Mouse (Mus musculus) hematopoietic stem cell, adult 5-6 weeks (primary cell): Measurements from ENCODE around the gene Copg2. TPM values are rescaled to one million over a fixed set of nuclear protein-coding genes. Genes with fewer than 3 reads are reported as not detected.
A peak's percentile ranks its signal among the peaks of the same experiment; 100 is the strongest.

Experiments used
- ATAC-seq, 2 experiments: fragments of 125-278 bp in 1 of 2; replicated peaks in 1 of 2; 2 replicates each; pipeline ENCODE4 v1.8.0; 2016 to 2017; ENCODE audit warnings: inconsistent platforms in 2 of 2, mild to moderate bottlenecking in 2 of 2, moderate number of reproducible peaks in 2 of 2, low read depth in 1 of 2, moderate TSS enrichment in 1 of 2; ENCODE audit not compliant: low FRiP score in 2 of 2, poor library complexity in 2 of 2, severe bottlenecking in 2 of 2, insufficient read depth in 1 of 2, low TSS enrichment in 1 of 2
- total RNA-seq: library from RNA; stranded (forward); fragments of 172-1452, 232-1000 nt; gene quantifications from 2 replicates; pipeline ENCODE4 v1.2.3, GENCODE M21; 2017

Copg2 gene
- total RNA-seq, 1 experiment from 2014 or later = 51.7 TPM

DNA sequence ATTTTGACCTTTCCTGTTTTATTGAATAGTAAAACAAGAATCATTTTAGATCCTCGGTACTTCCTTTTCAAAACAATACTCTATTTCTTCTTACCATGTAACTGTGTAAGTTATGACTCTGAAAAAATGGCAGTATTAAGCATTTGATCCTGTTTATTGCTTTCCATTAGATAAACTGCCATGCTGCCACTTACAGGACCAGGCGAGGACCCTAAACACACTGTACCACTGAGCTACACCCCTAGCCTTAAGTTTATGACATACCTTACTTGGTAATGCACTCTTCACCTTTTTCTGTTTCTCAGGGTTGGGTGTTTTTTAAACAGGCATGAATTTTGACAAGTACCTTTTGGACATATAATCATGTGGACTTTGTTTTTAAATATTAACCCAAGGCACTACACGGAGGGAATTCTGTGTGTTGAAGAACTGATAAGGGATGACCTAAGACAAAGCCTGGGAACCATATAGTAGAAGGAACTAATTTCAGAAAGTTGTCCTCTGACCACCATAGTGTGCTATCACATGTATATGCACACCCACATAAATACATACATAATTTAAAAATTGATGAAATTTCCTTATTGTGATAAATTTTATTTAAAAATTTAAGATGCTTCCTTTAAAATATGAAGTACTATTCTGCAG, 31.4 kb downstream of the Copg2 start:
- ATAC-seq = no peak

DNA sequence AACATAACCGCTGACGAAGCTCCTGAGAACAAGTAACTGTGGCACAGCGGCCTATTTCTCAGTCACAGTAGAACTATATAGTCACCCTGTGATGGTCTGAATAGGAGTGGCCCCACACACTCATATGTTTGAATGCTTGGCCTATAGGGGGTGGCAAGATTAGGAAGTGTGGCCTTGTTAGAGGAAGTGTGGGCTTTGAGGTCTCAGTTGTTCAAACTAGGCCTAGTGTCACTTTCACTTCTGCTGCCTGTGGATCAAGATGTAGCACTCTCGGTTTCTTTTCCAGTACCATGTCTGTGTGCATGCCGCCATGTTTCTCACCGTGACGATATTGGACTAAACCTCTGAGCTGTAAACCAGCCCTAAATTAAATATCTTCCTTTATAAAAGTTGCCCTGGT, 40.6 kb downstream of the Copg2 start:
- no peak; a peak in 1 of 4 replicates for ATAC-seq

DNA sequence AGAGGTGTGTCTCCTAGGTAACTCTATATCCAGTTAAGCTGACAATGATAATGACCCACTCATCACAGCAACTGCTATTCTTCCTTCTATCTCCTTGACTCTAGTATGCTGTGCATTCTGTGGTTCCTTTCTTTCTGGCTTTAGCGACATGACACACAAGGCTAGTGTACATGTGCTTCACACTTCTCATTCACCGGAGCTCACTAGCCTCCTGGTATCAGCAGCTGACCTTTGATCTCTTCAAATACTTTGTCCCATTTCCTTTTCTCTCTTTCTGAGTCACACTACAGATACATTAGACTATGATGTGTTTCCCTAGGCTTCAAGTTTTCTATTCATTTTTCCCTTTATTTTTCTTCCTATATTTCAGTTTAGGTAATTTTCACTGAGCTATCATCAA, 41.4 kb downstream of the Copg2 start:
- no peak for ATAC-seq

DNA sequence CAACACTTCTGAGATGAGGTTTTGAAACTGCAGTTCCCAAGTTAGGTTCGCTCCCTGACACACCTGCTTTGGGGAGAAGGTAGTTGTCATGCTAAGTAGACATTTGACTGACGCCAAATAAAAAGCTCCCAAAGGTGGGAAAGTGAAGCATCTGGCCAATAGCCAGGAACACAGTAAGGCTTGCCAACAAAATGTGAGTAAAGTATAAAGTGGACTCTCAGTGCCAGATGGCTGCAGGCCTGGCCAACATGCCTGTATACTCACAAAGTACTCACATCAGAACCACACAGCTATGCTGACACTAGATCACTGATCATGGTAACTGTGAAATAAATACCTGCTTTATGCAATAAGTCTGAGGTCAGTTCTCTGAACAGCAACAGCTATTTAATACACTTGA, 46.8 kb downstream of the Copg2 start:
- no peak for ATAC-seq

DNA sequence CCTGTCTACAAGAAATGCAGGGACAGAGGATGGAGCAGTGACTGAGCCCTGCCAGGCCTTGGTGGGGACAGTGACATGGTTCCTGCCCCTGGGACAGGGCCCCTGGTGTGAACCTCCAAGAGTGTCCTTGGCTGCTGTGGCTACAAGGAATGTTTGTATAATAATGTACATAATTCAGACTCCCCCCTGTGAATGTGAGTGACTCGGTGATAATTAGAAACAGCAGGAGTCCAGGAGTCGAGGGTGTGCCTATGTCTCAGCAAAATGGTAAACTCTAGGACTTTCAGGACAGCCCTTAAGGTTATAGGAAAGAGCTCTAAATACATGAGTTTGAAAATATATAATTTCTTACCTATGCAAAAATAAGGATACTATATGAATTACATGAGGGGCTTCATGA, 64.4 kb downstream of the Copg2 start:
- no peak for ATAC-seq

DNA sequence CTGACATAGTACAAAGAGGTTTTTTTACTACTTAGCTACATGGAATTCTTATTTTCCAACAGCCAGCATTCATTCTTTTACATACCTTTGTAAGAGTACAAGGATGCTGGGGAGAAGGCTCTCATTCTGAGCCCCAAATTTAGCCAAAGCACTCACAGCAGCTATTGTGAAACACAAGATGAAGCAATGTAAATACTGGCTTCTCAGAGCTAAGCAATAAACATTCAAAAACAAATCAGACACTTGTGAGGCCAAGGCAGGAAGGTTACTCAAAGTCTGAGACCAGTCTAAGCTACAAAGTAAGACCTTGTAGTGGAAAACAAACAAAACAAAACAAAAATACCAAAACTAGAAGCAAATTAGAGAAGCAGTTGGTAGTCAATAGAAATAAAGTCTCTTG, 83.0 kb downstream of the Copg2 start:
- no peak for ATAC-seq

DNA sequence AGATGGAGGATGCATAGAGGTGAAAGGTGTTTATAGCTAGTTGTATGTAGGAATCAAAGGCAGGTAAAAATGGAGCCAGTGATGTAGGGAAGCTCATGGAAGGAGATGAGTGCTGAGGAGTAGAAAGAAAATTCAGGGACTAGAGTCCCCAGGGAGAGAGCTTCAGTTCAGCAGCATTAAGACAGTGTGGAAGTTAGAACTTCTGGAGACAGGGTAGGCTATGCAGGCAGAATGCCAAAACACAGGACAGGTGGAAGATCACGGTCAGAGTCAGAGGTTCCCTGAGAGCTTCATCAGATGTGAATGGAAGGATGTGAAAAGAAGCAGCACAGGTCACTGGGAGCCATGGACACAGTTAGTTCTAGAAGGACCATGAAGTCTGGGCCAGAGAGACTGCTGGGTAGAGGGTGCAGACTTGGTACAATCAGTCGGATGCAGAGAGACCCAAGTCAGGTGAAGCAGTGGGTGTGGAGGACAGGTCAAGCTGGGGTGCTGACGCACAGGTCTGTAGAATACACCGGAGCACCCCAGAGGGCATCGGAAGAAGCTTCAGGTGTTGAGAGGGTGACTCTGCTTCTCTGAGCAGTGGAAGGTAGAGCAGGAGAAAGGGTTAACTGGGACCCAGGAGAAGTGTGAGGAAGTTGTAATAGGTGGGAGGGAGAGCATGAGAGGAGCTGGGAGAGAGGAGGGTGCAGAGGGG, 91.4 kb downstream of the Copg2 start:
- ATAC-seq = peak in 1 of 2 experiments; percentile 18; a peak in 1 of 4 replicates

DNA sequence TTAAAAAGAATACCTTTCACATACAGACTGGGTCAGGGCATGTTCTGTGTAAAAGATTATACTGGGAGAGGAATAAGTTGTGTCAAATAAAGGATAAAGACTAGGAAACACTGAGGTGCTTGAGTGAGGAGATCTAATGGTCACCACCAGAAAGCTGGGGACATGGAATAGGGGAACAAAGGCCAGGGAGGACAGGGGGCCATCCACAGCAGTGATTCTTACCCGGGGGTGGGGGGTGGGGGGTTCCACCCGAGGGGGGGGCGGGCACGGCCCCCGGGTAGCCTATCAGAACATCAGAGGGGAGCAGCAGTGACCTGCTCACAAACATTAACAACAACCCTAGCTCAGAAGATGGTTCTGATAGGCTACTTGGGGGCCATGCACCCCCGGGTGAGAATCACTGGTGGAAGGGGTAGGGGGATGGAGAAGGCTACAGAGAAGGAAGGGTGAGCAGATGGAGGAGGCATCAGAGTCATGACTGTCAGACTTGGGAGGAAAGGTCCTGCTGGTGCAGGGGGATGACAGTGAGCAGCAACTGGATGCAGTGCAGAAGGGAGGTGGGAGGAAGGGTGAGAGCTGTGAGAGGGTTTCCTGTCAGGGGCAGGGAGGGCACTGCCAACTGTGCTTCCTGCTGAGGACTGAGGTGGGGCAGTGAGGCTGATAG, 92.1 kb downstream of the Copg2 start:
- peak; percentile 76 to 90 for ATAC-seq

DNA sequence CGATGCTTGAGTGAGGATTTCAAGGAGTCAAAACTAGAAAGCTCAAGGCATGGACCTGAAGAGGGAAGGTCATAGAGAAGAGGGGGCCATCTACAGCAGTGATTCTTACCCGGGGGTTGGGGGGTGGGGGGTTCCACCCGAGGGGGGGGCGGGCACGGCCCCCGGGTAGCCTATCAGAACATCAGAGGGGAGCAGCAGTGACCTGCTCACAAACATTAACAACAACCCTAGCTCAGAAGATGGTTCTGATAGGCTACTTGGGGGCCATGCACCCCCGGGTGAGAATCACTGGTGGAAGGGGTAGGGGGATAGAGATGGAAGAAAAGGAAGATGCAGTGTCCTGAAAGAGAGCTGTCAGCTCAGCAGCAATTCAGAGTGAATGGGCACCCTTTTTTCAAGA, 93.7 kb downstream of the Copg2 start:
- ATAC-seq = peak in 1 of 2 experiments; percentile 46; a peak in 1 of 4 replicates

DNA sequence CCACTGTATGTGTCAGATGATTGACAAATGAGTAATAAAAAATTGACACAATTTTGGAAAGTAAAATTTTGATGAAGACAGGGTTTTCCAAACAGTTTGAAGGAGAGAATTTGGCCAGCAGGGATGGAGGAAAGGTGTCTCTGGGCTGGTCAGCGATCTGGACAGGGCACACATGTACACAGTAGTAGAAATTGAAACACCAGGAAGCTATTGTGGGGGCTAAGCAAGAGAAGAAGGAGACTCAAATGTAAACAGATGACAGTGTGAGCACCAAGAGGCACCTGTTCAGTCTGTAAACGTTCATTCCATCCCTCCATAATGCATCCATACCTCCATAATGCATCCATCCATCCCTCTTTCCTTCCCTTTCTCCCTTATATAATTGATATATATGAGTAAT, 145.4 kb downstream of the Copg2 start:
- no peak for ATAC-seq

DNA sequence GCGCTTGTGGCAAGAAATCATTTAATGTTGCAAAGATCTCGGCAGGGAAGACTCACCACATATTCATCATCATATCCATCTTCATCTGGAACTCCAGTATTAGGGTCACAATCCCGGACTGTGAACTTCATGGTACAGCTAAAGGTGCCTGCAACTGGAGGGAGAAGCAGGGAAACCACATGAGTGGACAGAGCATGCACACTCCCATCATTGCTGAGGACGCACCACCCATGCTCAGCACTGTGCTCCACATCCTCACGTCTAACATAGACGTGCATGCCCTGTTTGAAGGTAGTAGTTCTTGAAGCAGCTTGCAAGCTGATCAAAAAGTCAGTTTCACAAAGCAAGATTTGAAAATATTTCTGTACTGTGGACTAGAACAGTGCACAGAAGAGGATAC, 146.1 kb downstream of the Copg2 start:
- ATAC-seq = no peak

DNA sequence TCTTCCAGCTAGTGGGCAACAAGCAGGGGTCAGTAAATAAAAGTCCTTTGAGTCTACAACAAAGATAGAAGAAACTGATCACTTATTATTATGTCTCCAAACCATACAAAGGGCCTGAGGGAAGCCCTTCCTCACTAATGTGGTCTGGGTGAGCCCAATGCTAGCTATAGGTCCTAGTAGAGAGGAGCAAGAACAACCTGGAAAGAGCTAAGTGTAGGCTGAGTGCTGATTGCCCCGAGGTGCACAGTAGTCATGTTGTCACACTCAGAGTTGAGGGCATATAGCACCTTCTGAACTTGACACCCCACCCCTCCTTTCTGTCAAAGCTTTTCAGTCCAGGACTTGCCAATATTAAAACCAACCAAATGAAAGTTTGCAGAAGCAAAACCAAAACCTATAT, 146.7 kb downstream of the Copg2 start:
- ATAC-seq = no peak

DNA sequence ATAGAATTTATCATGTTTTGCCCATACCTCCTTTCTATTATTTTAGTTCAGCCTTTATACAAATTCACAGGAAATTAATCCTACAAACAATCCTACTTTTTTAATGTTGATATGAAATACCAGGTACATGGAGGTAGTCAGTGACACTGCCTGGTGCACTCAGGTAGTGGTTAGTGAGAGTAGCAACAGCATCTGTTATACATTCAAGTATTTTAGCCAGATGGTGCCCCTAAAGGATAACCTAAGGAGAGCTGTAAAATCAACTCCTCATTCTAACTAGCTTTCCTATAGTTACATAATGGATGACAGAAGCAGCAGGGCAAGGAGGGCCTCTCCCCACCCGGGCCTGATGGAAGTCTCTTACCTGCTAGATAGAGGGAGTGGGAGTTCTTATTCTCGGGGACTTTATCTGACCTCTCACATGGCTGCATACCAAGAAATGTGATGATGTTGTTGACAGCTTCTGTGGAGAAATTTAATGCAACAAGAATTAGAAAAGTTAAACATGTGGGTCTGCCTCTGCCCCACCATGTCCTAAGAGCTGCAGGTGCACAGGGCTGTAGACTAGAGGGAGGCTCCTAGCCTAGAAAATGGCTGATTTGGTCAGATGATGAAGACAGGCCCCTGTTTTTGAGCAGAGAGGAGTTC, 147.4 kb downstream of the Copg2 start:
- no peak for ATAC-seq

DNA sequence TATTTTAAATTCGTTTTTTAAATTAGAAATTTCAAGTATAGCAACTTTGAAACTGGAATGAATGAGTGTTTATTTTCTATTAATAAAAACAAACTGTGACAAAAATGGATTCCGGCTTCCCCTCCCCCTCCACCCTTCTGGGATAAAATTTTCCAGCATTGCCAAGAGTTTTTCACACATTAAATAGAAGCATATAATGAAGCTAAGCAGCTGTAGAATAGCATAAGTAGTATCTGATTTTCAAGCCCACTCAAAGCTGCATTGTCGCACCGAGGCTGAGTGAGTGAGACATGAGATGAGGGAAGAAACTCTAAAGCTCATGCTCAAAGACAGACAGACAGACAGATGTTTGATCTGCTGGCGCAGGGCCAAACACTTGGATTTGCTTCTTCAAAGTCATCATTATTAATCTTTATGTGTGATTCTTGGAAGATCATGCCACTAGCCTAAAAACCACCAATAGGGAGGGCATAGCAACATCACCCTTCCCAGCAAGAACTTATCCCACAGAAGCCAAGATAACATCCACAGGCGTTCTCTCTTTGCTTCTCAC, 148.2 kb downstream of the Copg2 start:
- ATAC-seq = no peak

DNA sequence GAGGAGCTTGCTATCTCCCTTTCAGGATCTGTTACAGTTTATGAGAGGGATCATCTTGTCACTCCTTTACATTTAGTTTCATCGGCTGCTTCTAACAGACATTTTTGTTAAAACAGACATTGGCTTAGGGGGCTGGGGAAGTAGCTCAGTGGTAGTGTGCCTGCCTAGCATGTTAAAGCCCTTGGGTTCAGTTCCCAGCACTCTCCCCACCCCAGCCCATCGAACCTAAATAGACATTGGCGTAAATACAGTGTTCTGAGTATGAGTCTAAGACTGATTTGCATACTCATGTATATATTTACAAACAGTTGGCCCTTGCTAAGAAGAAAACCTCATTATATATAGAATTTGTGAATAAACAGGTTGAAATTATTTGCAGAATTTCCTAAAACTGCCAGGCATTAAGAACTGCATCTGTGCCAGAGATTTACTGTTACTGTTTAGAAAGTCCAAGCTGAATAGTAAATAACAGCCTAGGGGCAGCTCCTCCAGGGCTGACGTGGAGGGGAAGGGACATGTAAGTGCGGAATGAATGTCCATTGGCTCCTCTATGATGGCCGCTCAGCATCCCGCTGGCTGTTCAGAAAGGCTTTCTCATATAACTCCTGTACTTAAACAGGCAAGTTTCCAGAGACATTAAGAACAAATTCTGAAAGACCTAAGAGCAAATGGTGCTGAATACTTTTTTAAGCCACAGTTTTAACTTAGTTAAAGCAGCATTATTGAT, 148.8 kb downstream of the Copg2 start:
- ATAC-seq = no peak

DNA sequence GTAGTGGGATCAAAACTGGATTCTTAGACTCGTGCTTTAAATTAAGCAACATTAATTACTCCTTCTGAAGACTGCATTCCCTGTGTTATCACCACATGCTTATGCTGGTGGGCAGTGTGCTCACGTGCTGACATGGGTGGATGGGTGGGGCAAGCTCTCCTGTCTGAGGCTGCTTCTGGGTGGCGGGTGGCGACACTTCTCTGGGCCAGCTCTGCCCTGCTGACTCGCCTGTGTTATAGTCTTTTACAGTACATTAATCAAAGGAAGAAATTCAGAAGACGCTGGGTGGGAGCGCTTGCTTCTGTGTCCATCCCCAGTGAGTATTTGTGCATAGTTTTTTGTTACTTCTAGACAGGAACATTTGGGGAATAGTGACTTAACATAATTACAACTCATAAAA, 151.0 kb downstream of the Copg2 start:
- no peak for ATAC-seq

DNA sequence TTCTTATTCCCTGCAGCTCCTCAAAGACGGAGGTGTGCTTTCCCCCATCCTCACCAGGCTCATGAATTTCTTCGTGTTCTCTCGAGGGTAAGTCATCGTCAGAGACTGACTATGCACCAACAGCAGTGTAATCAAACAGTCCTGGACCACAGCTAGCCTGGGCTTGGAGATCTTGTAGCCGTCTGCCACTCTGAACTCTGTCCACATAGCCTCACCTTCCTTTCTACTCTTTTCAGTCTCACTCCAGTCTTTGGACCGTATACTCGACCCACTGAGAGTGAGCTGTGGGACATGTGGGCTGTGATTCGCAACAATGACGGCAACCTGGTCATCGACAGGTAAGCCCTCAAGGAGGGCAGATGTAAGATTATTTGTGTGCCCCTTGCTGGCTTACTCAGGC, 151.7 kb downstream of the Copg2 start:
- ATAC-seq = no peak
